Mouse (Mus musculus): ENCODE data around the gene Cldn24. TPM values are rescaled to one million over a fixed set of nuclear protein-coding genes. Genes with fewer than 3 reads are reported as not detected.

Gene Cldn24
- total and polyA plus RNA-seq, 3 experiments = not detected

GRCm38 (mm10) chr8:47783544-47783943 lies 38.4 kb upstream of the Cldn24 start:
- H3K27me3 ChIP-seq (ENCODE audit: control insufficient read depth in 1 of 2, insufficient read depth in 2 of 2, low read length in 2 of 2) = 0 out of 4 replicates have a peak, but pooled peaks cover 0 to 1% of the 10 kb centered on the region in 2 experiments
- no peak overlapping the region for H3K9ac ChIP-seq (ENCODE audit: control insufficient read depth, low read depth, low read length, poor library complexity, severe bottlenecking)
- no peak for DNase-seq (ENCODE audit: low read depth, low spot score)
- H3K27ac ChIP-seq (ENCODE audit: control insufficient read depth, low read depth, low read length) = no peak overlapping the region
- H3K36me3 ChIP-seq (ENCODE audit: control insufficient read depth in 1 of 2, insufficient read depth in 2 of 2, low read length in 2 of 2) = no peaks in the 10 kb centered on the region
- no peak overlapping the region for H3K4me3 ChIP-seq (ENCODE audit: control insufficient read depth in 1 of 2, insufficient read depth in 1 of 2, low read depth in 2 of 2, low read length in 2 of 2)
- no peaks in the 10 kb centered on the region for H3K9me3 ChIP-seq (replicated peaks; ENCODE audit: insufficient read depth, low read length)
- H3K79me2 ChIP-seq (ENCODE audit: control insufficient read depth, insufficient read depth, low read length, poor library complexity) = no peaks in the 10 kb centered on the region
- TF ChIP-seq MYB (IDR thresholded peaks at IDR 0.05; ENCODE audit: low read depth, low read length) (no peak), MXI1 (IDR thresholded peaks at IDR 0.05; ENCODE audit: low read depth, low read length) (no peak), GABPA (IDR thresholded peaks at IDR 0.05; ENCODE audit: low read depth, low read length) (no peak), TCF12 (IDR thresholded peaks at IDR 0.05; ENCODE audit: low read depth, low read length) (no peak), SMC3 (IDR thresholded peaks at IDR 0.05; ENCODE audit: low read depth, low read length) (no peak)
- no peaks in the 10 kb centered on the region for H3K4me1 ChIP-seq (ENCODE audit: control insufficient read depth in 1 of 2, insufficient read depth in 2 of 2, low read length in 2 of 2)

GRCm38 (mm10) chr8:47783944-47784343 lies 38.0 kb upstream of the Cldn24 start:
- TF ChIP-seq ETS1 (IDR thresholded peaks at IDR 0.05; ENCODE audit: low read depth, low read length) (no peak), KAT2A (conservative IDR thresholded peaks at IDR 0.05; ENCODE audit: low read depth, low read length) (no peak), CHD2 (IDR thresholded peaks at IDR 0.05; ENCODE audit: low read length) (no peak), NRF1 (IDR thresholded peaks at IDR 0.05; ENCODE audit: insufficient read depth, low read depth, low read length, poor library complexity, severe bottlenecking) (no peak), MEF2A (IDR thresholded peaks at IDR 0.05; ENCODE audit: extremely low read depth, insufficient replicate concordance, low read depth, low read length, poor library complexity, severe bottlenecking) (no peak), SMC3 (IDR thresholded peaks at IDR 0.05; ENCODE audit: low read depth, low read length) (no peak), E2F4 (IDR thresholded peaks at IDR 0.05; ENCODE audit: borderline replicate concordance, low read depth, low read length) (no peak), POLR2AphosphoS5 (IDR thresholded peaks at IDR 0.05; ENCODE audit: borderline replicate concordance, low read depth, low read length) (no peak), NELFE (IDR thresholded peaks at IDR 0.05; ENCODE audit: low read depth, low read length) (no peak), GABPA (IDR thresholded peaks at IDR 0.05; ENCODE audit: low read depth, low read length) (no peak)
- Histone ChIP-seq H3K4me3 (ENCODE audit: control insufficient read depth in 1 of 2, insufficient read depth in 1 of 2, low read depth in 2 of 2, low read length in 2 of 2) (no peak overlapping the region), H3K4me1 (ENCODE audit: control insufficient read depth in 1 of 2, insufficient read depth in 2 of 2, low read length in 2 of 2) (no peaks in the 10 kb centered on the region), H3K9ac (ENCODE audit: control insufficient read depth, low read depth, low read length, poor library complexity, severe bottlenecking) (no peak overlapping the region), H3K9me3 (replicated peaks; ENCODE audit: insufficient read depth, low read length) (no peaks in the 10 kb centered on the region), H3K27ac (ENCODE audit: control insufficient read depth, low read depth, low read length) (no peak overlapping the region), H3K27me3 (ENCODE audit: control insufficient read depth in 1 of 2, insufficient read depth in 2 of 2, low read length in 2 of 2) (0 out of 4 replicates have a peak, but pooled peaks cover 0 to 1% of the 10 kb centered on the region in 2 experiments), H3K36me3 (ENCODE audit: control insufficient read depth in 1 of 2, insufficient read depth in 2 of 2, low read length in 2 of 2) (no peaks in the 10 kb centered on the region), H3K79me2 (ENCODE audit: control insufficient read depth, insufficient read depth, low read length, poor library complexity) (no peaks in the 10 kb centered on the region)
- no peak for DNase-seq (ENCODE audit: low read depth, low spot score)

- no peak for DNase-seq (ENCODE audit: low read depth, low spot score)
- Histone ChIP-seq H3K4me3 (ENCODE audit: control insufficient read depth in 1 of 2, insufficient read depth in 1 of 2, low read depth in 2 of 2, low read length in 2 of 2) (no peak overlapping the region), H3K4me1 (ENCODE audit: control insufficient read depth in 1 of 2, insufficient read depth in 2 of 2, low read length in 2 of 2) (no peaks in the 10 kb centered on the region), H3K36me3 (ENCODE audit: control insufficient read depth in 1 of 2, insufficient read depth in 2 of 2, low read length in 2 of 2) (no peaks in the 10 kb centered on the region), H3K9ac (ENCODE audit: control insufficient read depth, low read depth, low read length, poor library complexity, severe bottlenecking) (no peak overlapping the region), H3K9me3 (replicated peaks; ENCODE audit: insufficient read depth, low read length) (no peaks in the 10 kb centered on the region), H3K27me3 (ENCODE audit: control insufficient read depth in 1 of 2, insufficient read depth in 2 of 2, low read length in 2 of 2) (0 out of 4 replicates have a peak, but pooled peaks cover 0 to 1% of the 10 kb centered on the region in 2 experiments), H3K79me2 (ENCODE audit: control insufficient read depth, insufficient read depth, low read length, poor library complexity) (no peaks in the 10 kb centered on the region), H3K27ac (ENCODE audit: control insufficient read depth, low read depth, low read length) (no peak overlapping the region)
- TF ChIP-seq ETS1 (IDR thresholded peaks at IDR 0.05; ENCODE audit: low read depth, low read length) = no peak
- TF ChIP-seq ELF1 (IDR thresholded peaks at IDR 0.05; ENCODE audit: low read depth, low read length) = no peak
- TF ChIP-seq CHD1 (IDR thresholded peaks at IDR 0.05; ENCODE audit: low read depth, low read length) = no peak
- no peak for TF ChIP-seq POLR2A (IDR thresholded peaks at IDR 0.05; ENCODE audit: control insufficient read depth in 1 of 2, insufficient read depth in 1 of 2, low read depth in 1 of 2, low read length in 2 of 2, poor library complexity in 1 of 2)
- TF ChIP-seq ZC3H11A (IDR thresholded peaks at IDR 0.05; ENCODE audit: low read depth, low read length) = no peak
- no peak for TF ChIP-seq ZNF384 (IDR thresholded peaks at IDR 0.05; ENCODE audit: low read depth, low read length)
- no peak for TF ChIP-seq MYB (IDR thresholded peaks at IDR 0.05; ENCODE audit: low read depth, low read length)
- no peak for TF ChIP-seq USF2 (IDR thresholded peaks at IDR 0.05; ENCODE audit: borderline replicate concordance in 1 of 2, insufficient read depth in 1 of 2, low read depth in 1 of 2, low read length in 2 of 2)
- no peak for TF ChIP-seq MEF2A (IDR thresholded peaks at IDR 0.05; ENCODE audit: extremely low read depth, insufficient replicate concordance, low read depth, low read length, poor library complexity, severe bottlenecking)
- TF ChIP-seq CHD2 (IDR thresholded peaks at IDR 0.05; ENCODE audit: low read length) = no peak
- TF ChIP-seq MAX (IDR thresholded peaks at IDR 0.05; ENCODE audit: low read length) = no peak
- TF ChIP-seq NRF1 (IDR thresholded peaks at IDR 0.05; ENCODE audit: insufficient read depth, low read depth, low read length, poor library complexity, severe bottlenecking) = no peak
- no peak for TF ChIP-seq TCF12 (IDR thresholded peaks at IDR 0.05; ENCODE audit: low read depth, low read length)
- no peak for TF ChIP-seq BHLHE40 (IDR thresholded peaks at IDR 0.05; ENCODE audit: borderline replicate concordance, low read depth, low read length)
- no peak for TF ChIP-seq NELFE (IDR thresholded peaks at IDR 0.05; ENCODE audit: low read depth, low read length)
These were observed 37.5 kb upstream of the Cldn24 start for GRCm38 (mm10) chr8:47784436-47784835.
